14 mouse cellular contexts compared by ENCODE assay signal in the genomic region with DNA sequence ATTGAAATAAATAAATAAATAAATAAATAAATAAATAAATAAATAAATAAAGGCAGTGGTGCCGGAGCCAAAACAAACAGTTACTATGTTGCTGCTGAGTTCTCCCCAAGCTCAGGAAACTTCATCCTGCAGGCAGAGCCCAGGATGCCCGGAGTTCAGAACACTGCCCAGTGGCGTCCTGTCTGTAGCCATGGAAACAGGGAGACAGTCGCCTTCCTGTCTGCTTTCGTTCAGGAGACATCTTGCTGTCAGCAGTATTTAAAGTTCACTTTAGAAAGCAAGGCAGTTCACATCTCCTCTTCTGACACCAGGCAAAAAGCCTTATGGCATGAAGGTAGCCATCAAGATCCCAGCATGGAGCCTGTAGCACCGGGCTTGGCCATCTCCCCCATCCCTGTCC. TPM values are rescaled to one million over a fixed set of nuclear protein-coding genes. Genes with fewer than 3 reads are reported as not detected.
DNase-seq lines count a peak whose midpoint lies in the region; ATAC-seq lines count a peak whose summit lies in the region.
"Had no signal": no experiment of that assay in that cellular context is flagged by ENCODE, and none has a peak within 500 bp of the region (broad histone marks: within the 10 kb centered on the region; RNA-seq: fewer than 3 reads in every experiment).

No protein-coding gene starts in this region.

- no peaks in the 10 kb centered on the region for H3K9me3 ChIP-seq in midbrain, embryonic 14.5 days (ENCODE audit: control insufficient read depth, low read length)
- H3K9me3 ChIP-seq in midbrain, embryonic 10.5 days (replicated peaks) = no peaks in the 10 kb centered on the region
- H3K9me3 ChIP-seq in embryonic facial prominence, embryonic 10.5 days = 0 out of 2 replicates have a peak, but pooled peaks cover 5% of the 10 kb centered on the region
- H3K9me3 ChIP-seq in midbrain, embryonic 15.5 days = no peaks in the 10 kb centered on the region
- H3K9me3 ChIP-seq: liver, embryonic 12.5 days; megakaryocyte, embryonic 14.5 days had no signal

- intact Hi-C loops in heart, postnatal 14 days (cut with DNase I) = no loop called here

- no peak overlapping the region for H3K27ac ChIP-seq in midbrain, embryonic 14.5 days (replicated peaks; ENCODE audit: low read depth, low read length)
- no peak overlapping the region for H3K27ac ChIP-seq in midbrain, embryonic 10.5 days (replicated peaks)
- no peak overlapping the region for H3K27ac ChIP-seq in embryonic facial prominence, embryonic 10.5 days (replicated peaks)
- H3K27ac ChIP-seq in midbrain, embryonic 15.5 days = no peak overlapping the region
- H3K27ac ChIP-seq: liver, embryonic 12.5 days had no signal

- no peak overlapping the region for H3K4me2 ChIP-seq in midbrain, embryonic 14.5 days (ENCODE audit: low read length)
- H3K4me2 ChIP-seq in midbrain, embryonic 15.5 days = no peak overlapping the region
- H3K4me2 ChIP-seq: liver, embryonic 12.5 days had no signal

- no peaks in the 10 kb centered on the region for H3K27me3 ChIP-seq in midbrain, embryonic 14.5 days (ENCODE audit: control insufficient read depth, insufficient read depth, low read length)
- H3K27me3 ChIP-seq in midbrain, embryonic 10.5 days (ENCODE audit: low read depth, poor library complexity, severe bottlenecking) = no peaks in the 10 kb centered on the region
- no peaks in the 10 kb centered on the region; the same call in 1 of the 2 replicates for H3K27me3 ChIP-seq in embryonic facial prominence, embryonic 10.5 days (replicated peaks; ENCODE audit: low read depth, poor library complexity, severe bottlenecking)
- H3K27me3 ChIP-seq in midbrain, embryonic 15.5 days (replicated peaks) = no peaks in the 10 kb centered on the region
- H3K27me3 ChIP-seq: liver, embryonic 12.5 days had no signal

- 15% methylated on average over 6 of the region's 6 CpGs for WGBS in midbrain, embryonic 14.5 days
- WGBS in midbrain, embryonic 10.5 days = 36% methylated on average over 6 of the region's 6 CpGs
- 27% methylated on average over 6 of the region's 6 CpGs for WGBS in embryonic facial prominence, embryonic 10.5 days
- WGBS in midbrain, embryonic 15.5 days = 22% methylated on average over 6 of the region's 6 CpGs

- no peaks in the 10 kb centered on the region for H3K36me3 ChIP-seq in midbrain, embryonic 14.5 days (ENCODE audit: control insufficient read depth, insufficient read depth, low read length)
- H3K36me3 ChIP-seq in midbrain, embryonic 10.5 days = no peaks in the 10 kb centered on the region
- H3K36me3 ChIP-seq in embryonic facial prominence, embryonic 10.5 days (replicated peaks) = no peaks in the 10 kb centered on the region
- no peaks in the 10 kb centered on the region for H3K36me3 ChIP-seq in midbrain, embryonic 15.5 days (replicated peaks)
- H3K36me3 ChIP-seq: liver, embryonic 12.5 days had no signal

- ATAC-seq in midbrain, embryonic 14.5 days (ENCODE audit: low FRiP score, low TSS enrichment) = no peak
- peak; percentile 77; the same call in 1 of the 2 replicates for ATAC-seq in midbrain, embryonic 15.5 days (replicated peaks)
- ATAC-seq: forebrain, embryonic 16.5 days; liver, embryonic 12.5 days had no signal

- 0 out of 2 replicates have a peak, but pooled peaks cover 2% of the 10 kb centered on the region for H3K4me1 ChIP-seq in midbrain, embryonic 14.5 days (ENCODE audit: control insufficient read depth, insufficient read depth, low read length)
- H3K4me1 ChIP-seq in midbrain, embryonic 10.5 days = peaks cover 13% of the 10 kb centered on the region
- peaks cover 8% of the 10 kb centered on the region; the same call in 1 of the 2 replicates for H3K4me1 ChIP-seq in embryonic facial prominence, embryonic 10.5 days
- peaks cover 6% of the 10 kb centered on the region for H3K4me1 ChIP-seq in midbrain, embryonic 15.5 days
- H3K4me1 ChIP-seq: liver, embryonic 12.5 days; megakaryocyte, embryonic 14.5 days had no signal

- peak; percentile 24 for DNase-seq in kidney, adult 11 months
- DNase-seq in kidney, adult 8-10 months = no peak
- DNase-seq in midbrain, embryonic 14.5 days = peak; percentile 62
- no peak for DNase-seq in midbrain, embryonic 10.5 days (ENCODE audit: low spot score)
- peak; percentile 42 for DNase-seq in embryonic facial prominence, embryonic 10.5 days (ENCODE audit: low spot score)
- no peak for DNase-seq in frontal cortex, postnatal 25 days (ENCODE audit: low spot score in 2 of 2)
- no peak for DNase-seq in heart, postnatal 14 days
- DNase-seq: cerebellum, adult 11-12 months; lung, postnatal 10 days had no signal

- no peak overlapping the region for H3K4me3 ChIP-seq in midbrain, embryonic 14.5 days (replicated peaks; ENCODE audit: low read depth, low read length)
- H3K4me3 ChIP-seq in midbrain, embryonic 10.5 days = no peak overlapping the region
- no peak overlapping the region for H3K4me3 ChIP-seq in embryonic facial prominence, embryonic 10.5 days
- no peak overlapping the region for H3K4me3 ChIP-seq in midbrain, embryonic 15.5 days
- H3K4me3 ChIP-seq: liver, embryonic 12.5 days; megakaryocyte, embryonic 14.5 days had no signal

- no peak overlapping the region for H3K9ac ChIP-seq in midbrain, embryonic 14.5 days (replicated peaks; ENCODE audit: low read length)
- H3K9ac ChIP-seq in midbrain, embryonic 15.5 days = no peak overlapping the region
- H3K9ac ChIP-seq: liver, embryonic 12.5 days had no signal

RNA-seq across cellular contexts. Expression of gene Chst8, which starts 8.0 kb away (rescaled TPM):
- 14.7 and 14.9 TPM in 2 replicates for polyA plus RNA-seq in midbrain, embryonic 14.5 days (2014; fragmentation: Nextera tagmentation; extraction: Ambion mirVana)
- 5.3 and 9.5 TPM in 2 replicates for polyA plus RNA-seq in midbrain, embryonic 10.5 days (2016; fragmentation: Nextera tagmentation; extraction: Ambion mirVana)
- 5.8 and 7.6 TPM in 2 replicates for polyA plus RNA-seq in embryonic facial prominence, embryonic 10.5 days (2016; fragmentation: Nextera tagmentation; extraction: Ambion mirVana)
- 17.1 TPM in 2 replicates for polyA plus RNA-seq in midbrain, embryonic 15.5 days (2015; fragmentation: Nextera tagmentation; extraction: Ambion mirVana)
- total RNA-seq in heart, postnatal 14 days (2021) = under 1 TPM in 1 of 2 experiments, not detected in 1; 0.37 TPM
- polyA plus RNA-seq: testis, adult 2 months had no signal

Comparison
In these comparisons a context has a peak if more than half of its experiments do, and no peak if none do; other contexts are left out.
1. DNase-seq: peak in kidney, adult 11 months (single experiment), midbrain, embryonic 14.5 days (single experiment) and embryonic facial prominence, embryonic 10.5 days (single experiment); none in kidney, adult 8-10 months (0 of 2), midbrain, embryonic 10.5 days (single experiment), frontal cortex, postnatal 25 days (0 of 2) and heart, postnatal 14 days (0 of 2).